Mouse (Mus musculus): Measurements from ENCODE around the gene 2300009A05Rik.

The 2300009A05Rik gene

GRCm38 (mm10) chr9:63398611-63399462 lies at the start of gene 2300009A05Rik:
2300009A05Rik (minus strand) TSS chr9:63399246.
- peak; percentile 98 for DNase-seq

- DNase-seq, result no peak
Measured at GRCm38 (mm10) chr9:63443695-63444094, 44.6 kb upstream of the 2300009A05Rik start.

GRCm38 (mm10) chr9:63430652-63431051 lies 31.6 kb upstream of the 2300009A05Rik start:
- DNase-seq, result no peak

GRCm38 (mm10) chr9:63421096-63421736 lies 22.2 kb upstream of the 2300009A05Rik start:
- peak in 1 of 2 experiments; percentile 7 for DNase-seq

GRCm38 (mm10) chr9:63420396-63420795 lies 21.4 kb upstream of the 2300009A05Rik start:
- DNase-seq, result peak; percentile 14 to 15

GRCm38 (mm10) chr9:63400176-63400575 lies 1.1 kb upstream of the 2300009A05Rik start:
- DNase-seq, result no peak

- no peak for DNase-seq
Measured at GRCm38 (mm10) chr9:63399463-63399815, 393 bp upstream of the 2300009A05Rik start.

- peak; percentile 19 to 46 for DNase-seq
Measured at GRCm38 (mm10) chr9:63395612-63396011, 3.4 kb downstream of the 2300009A05Rik start.

- DNase-seq, result no peak
Measured at GRCm38 (mm10) chr9:63391307-63391706, 7.7 kb downstream of the 2300009A05Rik start.

- no peak for DNase-seq
Measured at GRCm38 (mm10) chr9:63382761-63383160, 16.3 kb downstream of the 2300009A05Rik start.

GRCm38 (mm10) chr9:63380326-63380725 lies 18.7 kb downstream of the 2300009A05Rik start:
- DNase-seq, result no peak

GRCm38 (mm10) chr9:63378174-63378573 lies 20.9 kb downstream of the 2300009A05Rik start:
- no peak for DNase-seq

- DNase-seq, result peak; percentile 96
Measured at GRCm38 (mm10) chr9:63377270-63378142, 21.5 kb downstream of the 2300009A05Rik start, which contains the start of gene Map2k5. Map2k5 (minus strand) TSS chr9:63377902.

GRCm38 (mm10) chr9:63373315-63373714 lies 25.7 kb downstream of the 2300009A05Rik start:
- no peak for DNase-seq

GRCm38 (mm10) chr9:63372541-63372940 lies 26.5 kb downstream of the 2300009A05Rik start:
- peak; percentile 67 to 77 for DNase-seq

- DNase-seq, result no peak
Measured at GRCm38 (mm10) chr9:63360410-63360809, 38.6 kb downstream of the 2300009A05Rik start.

GRCm38 (mm10) chr9:63359016-63359415 lies 40.0 kb downstream of the 2300009A05Rik start:
- DNase-seq, result no peak

GRCm38 (mm10) chr9:63356721-63357120 lies 42.3 kb downstream of the 2300009A05Rik start:
- no peak for DNase-seq

- DNase-seq, result no peak
Measured at GRCm38 (mm10) chr9:63356278-63356677, 42.8 kb downstream of the 2300009A05Rik start.

- DNase-seq, result no peak
Measured at GRCm38 (mm10) chr9:63354168-63354567, 44.9 kb downstream of the 2300009A05Rik start.

- DNase-seq, result peak in 1 of 2 experiments; percentile 25
Measured at GRCm38 (mm10) chr9:63350030-63350429, 49.0 kb downstream of the 2300009A05Rik start.

- DNase-seq, result no peak
Measured at GRCm38 (mm10) chr9:63349241-63349640, 49.8 kb downstream of the 2300009A05Rik start.

GRCm38 (mm10) chr9:63348146-63348545 lies 50.9 kb downstream of the 2300009A05Rik start:
- DNase-seq, result peak; percentile 57 to 60
